Mouse (Mus musculus): ENCODE data around the gene Zan.

Zan gene

DNA sequence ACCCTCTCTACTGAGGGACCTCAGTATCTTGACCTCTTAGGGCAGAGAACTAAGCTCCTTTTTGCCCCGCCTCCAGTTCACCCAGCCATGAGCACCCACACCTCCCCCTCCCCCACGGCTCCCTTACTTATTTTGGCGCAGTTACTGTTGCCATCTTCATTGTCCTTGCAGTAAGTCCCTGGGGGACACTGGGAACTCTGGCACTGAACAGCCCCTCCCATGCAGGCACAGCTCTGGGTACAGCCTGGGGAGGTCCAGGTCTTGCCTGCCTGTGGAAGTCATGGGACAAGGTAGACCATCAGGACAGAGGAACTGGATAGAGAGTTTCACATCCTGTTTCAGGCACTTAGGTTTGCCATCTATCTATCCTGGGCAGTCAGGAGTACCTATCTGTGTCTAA lies 66.8 kb downstream of the Zan start:
- no peak for DNase-seq

DNA sequence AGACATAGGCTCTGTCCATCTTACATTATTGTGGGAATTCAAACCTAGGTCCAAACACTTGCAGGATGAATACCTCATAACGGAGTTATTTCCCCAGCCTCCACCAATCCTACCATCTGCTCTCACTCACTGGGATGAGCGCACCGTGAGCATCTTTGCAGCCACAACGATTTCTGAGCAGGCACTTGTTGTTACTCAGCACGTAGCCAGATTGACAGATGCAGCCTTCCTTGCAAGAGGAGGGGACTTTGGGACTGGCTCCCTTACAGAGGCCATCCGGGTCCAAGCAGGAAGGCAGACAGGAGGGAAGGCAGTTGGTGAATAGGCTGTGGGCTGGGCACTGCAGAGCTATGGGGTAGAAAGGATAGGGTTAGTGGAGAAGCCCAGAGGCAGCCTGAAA lies 67.4 kb downstream of the Zan start:
- DNase-seq = no peak

DNA sequence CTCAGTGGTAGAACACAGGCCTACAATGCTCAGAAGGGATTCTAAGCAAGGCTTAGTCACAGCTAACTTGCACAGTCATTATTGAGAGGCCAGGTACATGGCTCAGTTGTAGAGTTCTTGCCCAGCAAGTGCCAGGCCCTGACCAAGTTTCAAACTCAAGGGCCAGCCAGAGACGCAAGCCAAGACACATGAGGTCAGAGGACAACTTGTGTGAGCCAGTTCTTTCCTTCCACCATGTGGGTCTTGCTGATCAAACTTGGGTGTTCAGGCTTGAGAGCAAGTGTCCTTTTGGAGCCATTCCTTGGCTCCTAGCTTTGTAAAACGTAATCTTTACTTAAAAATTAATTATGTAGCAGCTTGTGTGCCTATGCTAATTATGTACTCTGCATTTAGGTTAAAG lies 72.8 kb downstream of the Zan start:
- no peak for DNase-seq

DNA sequence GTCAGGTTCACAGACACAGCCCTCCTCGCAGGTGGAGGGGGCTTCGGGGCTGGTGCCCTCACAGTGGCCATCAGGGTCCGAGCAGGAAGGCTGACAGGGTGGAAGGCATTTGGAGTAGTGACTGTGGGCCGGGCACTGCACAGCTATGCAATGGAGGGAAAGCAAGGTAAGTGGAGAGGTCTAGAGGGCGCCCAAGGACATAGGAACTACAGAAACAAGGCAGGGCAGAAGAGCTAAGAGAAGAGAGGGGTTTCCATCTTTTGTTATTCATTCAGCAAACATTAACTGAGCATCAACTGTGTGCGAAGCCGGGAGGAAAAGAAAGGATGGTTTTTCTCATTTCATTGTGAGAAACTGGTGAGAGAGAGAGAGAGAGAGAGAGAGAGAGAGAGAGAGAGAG lies 82.4 kb downstream of the Zan start:
- no peak for DNase-seq

DNA sequence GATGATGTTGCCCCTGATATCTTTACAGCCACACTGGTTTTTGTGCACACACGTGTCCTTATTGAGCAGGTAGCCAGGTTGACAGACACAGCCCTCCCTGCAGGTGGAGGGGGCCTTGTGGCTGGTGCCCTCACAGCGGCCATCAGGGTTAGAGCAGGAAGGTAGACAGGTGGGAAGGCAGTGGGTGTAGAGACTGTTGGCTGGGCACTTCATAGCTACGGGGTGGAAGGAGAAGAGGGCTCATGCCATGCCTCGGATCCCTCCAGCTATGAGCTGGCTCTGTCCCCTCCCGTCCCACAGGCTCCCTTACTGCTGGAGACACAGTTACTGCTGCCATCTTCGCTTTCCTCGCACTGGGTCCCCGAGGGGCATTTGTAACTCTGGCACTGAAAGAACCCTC lies 85.2 kb downstream of the Zan start:
- no peak for DNase-seq

DNA sequence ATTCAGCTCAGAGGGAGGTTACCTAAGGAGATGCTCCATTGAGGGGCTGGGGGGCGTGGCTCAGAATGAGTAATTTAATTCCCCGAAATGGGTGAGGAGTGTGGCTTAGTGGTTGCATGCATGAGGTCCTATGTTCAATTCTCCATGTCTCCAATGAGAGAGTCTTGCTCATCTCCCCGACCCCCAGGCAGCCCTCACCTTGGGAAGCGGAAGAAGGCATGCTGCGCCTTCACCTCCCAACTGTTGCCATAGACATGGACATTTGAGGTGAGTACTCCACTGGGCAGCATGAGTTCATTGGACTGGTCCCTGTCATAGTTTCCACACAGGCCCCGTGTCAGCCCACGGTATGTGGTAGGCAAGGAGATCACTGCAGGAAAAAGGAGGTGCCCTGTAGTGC lies 90.2 kb downstream of the Zan start:
- DNase-seq = no peak

DNA sequence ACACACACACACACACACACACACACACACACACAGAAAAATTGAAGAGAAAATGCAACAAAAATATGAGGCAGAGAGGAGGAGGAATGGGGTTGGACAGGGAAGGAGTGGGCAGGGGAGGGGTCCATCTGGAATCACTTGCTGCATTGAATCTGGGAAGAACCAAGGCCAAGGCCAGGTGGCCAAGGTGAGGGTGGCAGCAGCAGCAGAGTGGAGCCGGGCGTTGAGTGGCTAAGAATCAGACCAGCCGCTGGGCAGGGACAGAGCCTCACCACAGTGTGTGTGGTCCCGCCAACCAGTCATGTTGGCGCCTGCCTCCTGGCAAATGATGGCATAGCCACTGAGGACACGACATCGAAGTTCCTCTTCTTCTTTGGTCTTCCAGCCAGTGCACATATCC lies 93.4 kb downstream of the Zan start:
- no peak for DNase-seq

DNA sequence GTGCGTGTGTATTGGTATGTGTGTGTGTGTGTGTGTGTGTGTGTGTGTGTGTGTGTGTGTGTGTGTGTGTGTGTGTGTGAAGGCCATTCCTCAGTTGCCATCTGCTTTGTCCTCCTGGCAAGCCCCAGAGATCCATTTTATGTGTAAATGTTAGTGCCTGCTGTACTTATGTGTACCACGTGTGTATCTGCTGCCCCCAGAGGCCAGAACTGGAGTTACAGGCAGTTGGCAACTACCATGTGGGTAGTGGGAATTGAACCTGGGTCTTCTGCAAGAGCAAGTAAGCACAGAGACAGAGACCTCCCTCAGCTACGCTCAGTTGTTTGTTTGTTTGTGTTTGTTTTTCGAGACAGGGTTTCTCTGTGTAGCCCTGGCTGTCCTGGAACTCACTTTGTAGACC lies 95.7 kb downstream of the Zan start:
- peak; percentile 76 to 89 for DNase-seq

DNA sequence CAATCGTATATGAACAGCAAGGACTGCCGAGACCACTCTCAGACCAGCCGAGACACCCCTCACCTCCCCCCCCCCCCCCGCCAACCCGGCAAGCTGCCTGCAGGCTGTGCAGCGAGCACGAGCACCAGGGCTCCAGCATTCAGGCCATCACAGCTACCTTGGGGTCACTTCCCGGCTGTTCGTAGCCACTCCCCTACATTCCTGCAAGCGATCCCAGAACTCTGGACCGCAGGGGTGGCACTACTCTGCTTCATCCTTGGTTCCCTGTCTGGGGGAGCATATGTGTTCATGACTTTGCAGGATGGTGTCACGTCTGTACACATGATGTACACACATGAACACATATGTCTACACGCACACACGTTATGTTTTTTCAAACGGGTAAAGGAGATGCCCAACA lies 99.3 kb downstream of the Zan start:
- no peak for DNase-seq

DNA sequence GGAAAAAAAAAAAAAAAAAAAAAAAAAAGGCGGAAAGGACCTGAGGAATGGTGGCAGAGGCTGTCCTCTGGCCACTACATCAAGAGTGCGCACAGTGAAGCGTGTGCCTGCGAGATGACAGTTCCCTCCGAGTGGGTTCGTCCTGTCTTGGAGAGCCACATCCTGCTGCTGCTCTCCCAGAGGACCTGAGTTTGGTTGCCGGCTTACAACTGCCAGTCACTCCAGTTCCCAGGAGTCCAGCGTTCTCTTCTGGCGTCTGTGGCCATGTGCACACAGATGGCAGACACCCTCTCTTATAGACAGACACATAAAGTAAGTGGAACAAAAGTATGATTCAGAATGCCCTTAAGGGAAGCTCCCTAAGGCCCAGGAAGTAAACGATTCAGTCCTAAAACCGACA lies 99.7 kb downstream of the Zan start:
- peak; percentile 46 to 51 for DNase-seq

DNA sequence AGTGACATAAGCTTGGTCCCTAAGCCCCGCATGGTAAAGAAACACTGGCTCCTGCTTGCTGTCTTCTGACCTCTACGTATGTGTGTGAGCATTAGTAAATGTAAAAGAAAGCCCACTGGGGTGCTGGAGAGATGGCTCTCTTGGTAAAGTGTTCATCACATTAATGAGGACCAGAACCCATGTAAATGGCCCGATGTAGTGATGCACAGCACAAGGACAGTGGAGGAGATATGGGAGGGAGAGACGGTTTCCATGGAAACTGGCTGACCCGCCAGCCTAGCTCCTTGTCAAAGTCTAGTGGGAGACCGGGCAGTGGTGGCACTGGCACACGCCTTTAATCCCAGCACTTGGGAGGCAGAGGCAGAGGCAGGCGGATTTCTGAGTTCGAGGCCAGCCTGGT lies 100.1 kb downstream of the Zan start:
- DNase-seq = no peak

DNA sequence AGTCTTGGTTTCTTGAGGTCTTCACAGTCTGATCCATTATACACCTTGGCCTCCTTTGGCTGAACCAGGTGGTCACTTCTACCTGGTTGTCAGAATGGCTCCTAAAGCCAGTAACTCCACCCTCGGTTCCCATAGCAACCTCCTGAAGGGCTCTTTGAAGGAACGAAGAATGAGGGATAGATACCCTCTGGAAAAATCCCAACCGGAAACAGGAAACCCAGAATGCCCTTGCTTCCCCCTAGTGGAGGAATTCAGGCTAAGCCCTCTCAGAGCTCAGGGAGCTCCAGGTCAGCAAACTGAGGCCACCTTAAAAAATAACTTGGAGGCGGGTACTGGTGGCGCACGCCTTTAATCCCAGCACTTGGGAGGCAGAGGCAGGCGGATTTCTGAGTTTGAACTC lies 100.7 kb downstream of the Zan start:
- peak; percentile 63 to 66 for DNase-seq

DNA sequence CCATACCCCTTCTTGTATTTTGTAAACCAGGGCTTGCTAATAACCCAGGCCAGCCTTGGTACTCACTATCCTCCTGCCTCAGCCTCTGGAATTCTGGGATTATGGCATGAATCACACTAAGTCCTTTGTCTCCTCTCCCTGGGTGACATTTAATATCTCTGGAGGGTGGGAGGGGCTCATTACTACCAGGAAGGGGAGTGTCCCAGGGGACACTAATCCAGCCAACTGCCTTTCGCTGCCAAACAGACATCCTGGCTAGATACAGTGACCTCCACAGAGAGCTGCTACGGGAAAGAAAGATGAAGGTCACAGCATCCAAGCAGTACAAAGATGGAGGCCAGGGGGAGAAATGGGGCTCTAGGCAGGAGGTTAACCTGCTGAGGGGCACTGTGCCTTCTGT lies 101.2 kb downstream of the Zan start:
- peak; percentile 81 to 87 for DNase-seq

DNA sequence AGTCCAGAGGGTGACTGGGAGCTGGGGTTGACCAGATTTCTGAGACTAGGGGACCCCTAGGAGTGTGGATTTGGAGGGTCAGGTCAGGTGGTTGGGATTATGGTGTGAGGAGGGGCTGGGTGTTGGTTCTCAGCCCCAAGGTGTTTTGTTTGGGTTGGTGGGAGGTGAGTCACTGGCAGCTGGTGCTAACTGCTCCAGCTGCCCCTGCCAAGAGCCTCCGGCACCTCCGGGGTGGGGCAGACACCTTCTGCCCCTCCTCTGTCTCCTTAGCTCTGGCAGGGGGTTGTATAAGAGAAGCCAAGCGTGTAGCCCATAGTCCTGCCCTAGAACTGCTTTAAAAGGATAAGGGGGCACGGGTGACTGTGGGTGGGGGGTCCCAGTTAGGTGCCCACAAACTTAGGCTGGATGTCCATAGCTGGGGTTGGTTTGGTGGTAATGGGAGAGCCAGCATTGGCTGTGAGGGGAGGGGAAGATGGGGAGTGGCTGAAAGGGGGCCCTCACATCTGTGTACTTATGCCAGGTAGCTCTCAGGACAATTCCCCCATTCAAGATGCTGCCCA lies 102.3 kb downstream of the Zan start:
- DNase-seq = no peak

DNA sequence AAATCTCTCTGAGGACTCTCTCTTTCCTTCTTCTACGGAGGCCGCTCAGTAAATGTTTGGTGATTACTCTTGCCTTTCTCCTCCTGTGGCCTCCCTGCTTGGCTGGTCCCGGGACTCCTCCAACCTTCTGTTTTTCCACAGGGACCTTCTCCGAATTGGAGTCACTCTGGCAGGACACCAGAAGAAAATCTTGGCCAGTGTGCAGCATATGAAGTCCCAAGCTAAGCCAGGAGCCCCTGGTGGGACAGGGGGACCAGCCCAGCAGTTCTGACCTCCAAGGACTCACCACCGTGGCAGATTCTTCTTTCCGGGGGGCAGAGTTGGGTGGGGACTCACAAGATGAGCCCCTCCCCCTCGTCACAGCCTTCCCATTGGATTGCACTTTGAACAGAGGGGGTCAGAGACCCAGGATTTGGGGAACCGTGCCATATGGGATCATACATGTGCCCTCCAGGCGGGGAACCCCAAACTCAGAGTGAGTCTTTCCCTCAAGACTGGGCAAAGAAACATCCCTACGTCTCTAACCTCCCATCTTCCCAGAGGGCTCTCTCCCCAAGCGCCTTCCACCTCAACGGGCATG lies 103.4 kb downstream of the Zan start:
- no peak for DNase-seq

DNA sequence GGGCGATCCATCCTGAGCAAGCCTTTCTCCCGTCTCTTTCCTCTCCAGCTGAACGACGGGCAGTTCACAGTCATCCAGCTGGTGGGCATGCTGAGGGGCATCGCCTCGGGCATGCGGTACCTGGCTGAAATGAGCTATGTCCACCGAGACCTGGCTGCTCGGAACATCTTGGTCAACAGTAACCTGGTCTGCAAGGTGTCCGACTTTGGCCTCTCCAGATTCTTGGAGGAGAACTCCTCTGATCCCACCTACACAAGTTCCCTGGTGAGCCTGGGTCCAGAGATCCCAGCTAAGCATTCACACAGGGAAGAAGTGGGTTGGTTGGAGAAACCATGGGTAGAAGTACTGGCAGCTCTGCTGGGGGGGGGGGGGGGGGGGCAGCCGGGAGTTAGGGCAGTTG lies 107.2 kb downstream of the Zan start:
- no peak for DNase-seq

DNA sequence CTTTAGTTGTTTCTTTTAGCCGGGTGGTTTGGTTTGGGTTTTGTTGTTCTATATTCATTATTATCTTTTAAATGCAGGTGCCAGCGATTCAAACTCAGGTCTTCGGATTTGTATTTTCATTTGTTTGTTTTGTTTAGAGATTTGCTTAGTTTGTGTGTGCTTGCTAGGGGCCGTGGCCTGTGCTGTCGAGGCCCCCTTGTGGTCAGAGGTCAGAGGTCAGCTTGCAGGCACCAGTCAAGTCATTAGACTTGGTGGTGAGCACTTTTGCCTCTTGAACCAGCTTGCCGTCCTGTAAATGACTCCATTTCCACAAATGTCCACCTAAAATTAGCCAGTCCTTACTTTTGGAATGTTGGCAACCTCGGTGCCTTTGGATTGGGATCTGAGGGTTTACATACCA lies 118.5 kb downstream of the Zan start:
- DNase-seq = peak in 1 of 2 experiments; percentile 55

DNA sequence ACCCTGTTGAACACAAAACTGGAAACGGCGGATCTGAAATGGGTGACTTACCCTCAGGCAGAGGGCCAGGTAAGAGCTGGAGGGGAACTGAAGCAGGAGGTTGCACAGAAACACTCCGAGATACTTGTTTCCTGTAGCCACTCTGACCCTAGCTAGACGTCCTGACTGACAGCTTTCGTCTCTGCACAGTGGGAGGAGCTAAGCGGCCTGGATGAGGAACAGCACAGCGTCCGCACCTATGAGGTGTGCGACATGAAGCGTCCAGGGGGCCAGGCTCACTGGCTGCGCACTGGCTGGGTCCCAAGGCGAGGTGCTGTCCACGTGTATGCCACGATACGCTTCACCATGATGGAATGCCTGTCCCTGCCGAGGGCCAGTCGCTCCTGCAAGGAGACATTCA lies 122.8 kb downstream of the Zan start:
- DNase-seq = peak in 1 of 2 experiments; percentile 19

DNA sequence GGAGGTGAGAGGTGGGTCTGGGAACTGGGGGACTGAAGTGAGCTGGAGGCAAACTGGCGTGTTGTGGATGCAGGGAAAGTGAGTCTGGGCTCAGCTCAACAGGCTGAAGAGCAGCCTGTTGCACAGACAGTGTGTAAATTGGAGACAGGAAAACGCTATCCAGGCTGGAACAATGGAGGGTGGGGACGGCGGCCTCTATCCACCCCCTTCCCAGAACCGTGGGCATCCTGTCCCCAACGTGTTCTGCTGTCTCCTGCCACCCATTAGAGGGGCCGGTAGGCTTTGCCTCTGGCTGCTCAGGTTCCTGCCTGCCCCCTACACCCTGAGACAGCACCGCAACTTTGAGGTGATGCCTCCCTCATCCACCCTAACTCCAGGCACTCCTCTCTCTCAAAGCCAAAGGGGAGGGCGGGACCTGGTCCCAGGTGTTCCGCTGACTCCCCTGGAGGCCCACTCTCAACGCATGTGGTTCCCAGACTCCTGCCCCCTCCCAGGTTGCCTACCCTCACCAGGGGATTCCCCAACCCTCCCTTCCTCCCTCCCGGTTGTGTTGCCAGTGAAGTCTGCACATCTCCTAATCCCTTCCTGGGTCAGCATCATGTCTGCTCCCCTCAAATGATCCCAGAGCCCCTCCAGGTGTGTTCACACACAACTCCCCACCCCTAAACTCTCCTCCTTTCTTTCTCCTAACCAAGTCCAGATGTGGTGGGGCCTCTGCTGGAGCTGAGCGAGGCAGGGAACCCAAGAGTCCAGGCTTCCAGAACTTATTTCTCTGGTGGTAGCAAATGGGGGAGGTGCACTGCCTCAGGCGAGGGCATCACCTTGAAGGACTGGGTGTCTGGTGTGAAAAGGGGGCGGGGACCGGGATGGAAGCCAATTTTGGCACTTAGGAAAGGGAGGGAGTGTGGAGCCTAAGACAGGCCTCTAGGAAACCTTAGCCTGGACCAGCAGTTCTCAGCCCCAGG lies 124.6 kb downstream of the Zan start:
- peak; percentile 78 to 86 for DNase-seq

DNA sequence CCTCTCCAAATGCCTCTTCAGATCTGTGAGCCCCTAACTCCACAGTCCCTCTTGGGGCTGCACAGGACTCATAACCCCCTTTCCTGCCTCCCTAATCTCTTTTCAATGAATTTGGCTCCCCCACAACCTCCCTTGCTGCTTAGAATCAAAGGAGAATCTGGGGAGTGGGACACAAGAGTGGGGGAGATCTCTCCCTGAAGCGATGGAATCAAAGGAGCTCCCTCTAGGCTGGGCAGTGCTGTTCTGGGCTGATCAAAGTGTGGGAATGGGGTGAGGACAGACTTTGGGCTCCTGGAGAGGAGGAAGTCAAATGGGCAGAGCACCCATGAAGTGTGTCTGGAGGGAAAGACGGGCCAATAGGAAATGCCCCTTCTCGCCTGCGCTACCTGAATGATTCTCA lies 125.5 kb downstream of the Zan start:
- DNase-seq = no peak

DNA sequence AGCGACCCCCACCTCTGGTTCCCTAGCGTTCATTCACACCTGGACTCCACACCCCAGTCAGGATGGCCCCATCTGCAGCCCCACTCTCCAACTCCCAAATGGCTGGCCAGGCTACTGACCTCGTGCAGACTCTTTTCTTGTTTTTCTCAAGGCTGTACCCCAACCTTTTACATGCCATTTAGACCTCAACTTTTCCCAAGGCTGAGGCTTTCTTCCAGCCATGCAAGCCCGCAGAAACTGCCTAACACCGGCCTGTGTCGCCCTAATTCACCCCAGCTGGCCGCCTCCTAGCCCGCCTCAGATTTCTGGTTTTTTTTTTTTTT lies 125.8 kb downstream of the Zan start:
- DNase-seq = no peak

DNA sequence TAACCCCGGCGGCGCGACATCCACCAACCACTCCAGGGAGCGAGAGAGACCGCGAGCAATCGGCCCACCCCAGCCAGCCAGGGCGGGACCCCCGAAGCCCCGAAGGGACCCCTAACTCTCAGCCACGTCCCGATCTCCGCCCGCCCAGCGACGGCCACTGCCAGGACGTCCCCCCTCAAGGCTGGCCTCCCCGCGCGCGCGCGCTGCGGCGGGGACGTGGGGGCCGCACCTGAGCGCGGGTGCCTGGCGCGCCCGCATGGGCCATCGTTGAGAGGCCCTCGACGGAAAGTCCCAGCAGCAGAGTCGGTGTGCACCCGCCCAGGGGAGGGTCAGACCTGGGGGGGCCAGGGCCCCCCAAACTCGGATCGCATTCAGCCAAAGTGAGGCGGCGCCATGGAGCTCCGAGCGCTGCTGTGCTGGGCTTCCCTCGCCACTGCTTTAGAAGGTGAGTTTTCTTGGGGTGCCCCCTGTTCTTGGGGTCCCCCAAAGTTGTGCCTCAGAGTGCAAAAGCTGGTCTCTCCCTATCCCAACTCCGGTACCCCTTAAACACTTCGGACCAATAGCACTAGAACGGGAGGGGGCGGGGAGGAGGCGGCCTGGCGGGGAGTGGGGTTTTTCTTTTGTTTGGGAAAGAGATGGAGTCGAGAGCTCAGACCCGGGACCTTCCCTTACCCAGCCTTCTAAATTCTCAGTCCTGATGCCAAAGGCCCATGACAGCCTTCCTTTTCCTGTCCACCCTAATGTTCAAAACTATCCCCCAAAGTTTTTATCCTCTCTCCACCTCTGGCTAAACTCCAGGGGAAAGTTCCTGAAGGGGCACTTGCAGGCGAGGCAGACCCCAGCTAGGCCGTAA lies 126.4 kb downstream of the Zan start:
- no peak for DNase-seq

All from kidney, postnatal 36 days (tissue).